Mouse (Mus musculus) megakaryocyte, embryonic 14.5 days (primary cell): ENCODE data around the gene Hcfc2.

Source experiments
- FLI1 ChIP-seq: IDR thresholded peaks from 2 replicates; pipeline ENCODE4 v1.6.1; 2012; ENCODE audit warnings: low read length, inconsistent platforms, mixed read lengths
- GATA1 ChIP-seq: IDR thresholded peaks from 3 replicates; pipeline ENCODE4 v1.6.1; 2012; ENCODE audit warnings: mixed read lengths, low read length, inconsistent platforms, borderline replicate concordance

DNA sequence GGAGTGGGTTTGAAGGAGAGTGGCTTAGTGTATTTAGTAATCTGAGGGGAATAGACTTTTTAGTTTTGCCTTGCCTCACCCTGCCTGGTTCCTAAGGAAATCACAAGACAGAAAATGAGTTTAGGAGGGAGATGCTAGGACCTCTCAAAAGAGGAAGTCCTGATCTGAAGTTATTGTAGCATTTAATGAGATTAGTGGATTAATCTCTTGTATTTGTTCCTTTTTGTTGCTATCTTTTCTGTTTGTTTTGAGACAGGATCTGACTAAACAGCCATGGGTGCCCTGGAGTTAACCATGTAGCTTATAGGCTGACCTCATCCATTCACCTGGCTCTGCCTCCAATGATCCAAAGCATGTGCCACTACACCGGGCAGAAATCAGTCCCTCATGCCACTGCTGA, 46.6 kb downstream of the Hcfc2 start:
- no peak for TF ChIP-seq GATA1
- TF ChIP-seq FLI1, result no peak
